Mouse (Mus musculus): ENCODE measurements around the gene Rgl1. TPM values are rescaled to one million over a fixed set of nuclear protein-coding genes. Genes with fewer than 3 reads are reported as not detected.

The Rgl1 gene
- polyA plus RNA-seq, 1 experiment = 3.3 TPM

GRCm38 (mm10) chr1:152750312-152750965 is 15.7 kb downstream of the Rgl1 start, which contains the start of gene Apobec4:
TSS of gene Apobec4 (plus strand) at chr1:152750551.
- H3K36me3 ChIP-seq (ENCODE audit: control insufficient read depth, insufficient read depth, low read length) = no peaks in the 10 kb centered on the region
- TF ChIP-seq CTCF (IDR thresholded peaks at IDR 0.05; ENCODE audit: extremely low read depth, insufficient read length, insufficient replicate concordance, low read depth, low read length) (no peak), POLR2A (IDR thresholded peaks at IDR 0.05; ENCODE audit: low read depth, low read length) (no peak)
- H3K4me3 ChIP-seq (ENCODE audit: low read depth, low read length) = no peak within 1 kb of the TSS
- H3K27me3 ChIP-seq (ENCODE audit: control insufficient read depth, insufficient read depth, low read length) = no peaks in the 10 kb centered on the region
- no peak within 1 kb of the TSS for H3K27ac ChIP-seq (ENCODE audit: insufficient read depth, low read depth, low read length)
- 27% methylated on average over 13 of the region's 13 CpGs for WGBS
- H3K4me1 ChIP-seq (ENCODE audit: control insufficient read depth, insufficient read depth, insufficient read length, low read length) = no peaks in the 10 kb centered on the region

GRCm38 (mm10) chr1:152749276-152749675 is 16.9 kb downstream of the Rgl1 start:
- WGBS = 75% methylated on average over 9 of the region's 9 CpGs
- H3K27me3 ChIP-seq (ENCODE audit: control insufficient read depth, insufficient read depth, low read length) = no peaks in the 10 kb centered on the region
- no peak overlapping the region for H3K27ac ChIP-seq (ENCODE audit: insufficient read depth, low read depth, low read length)
- TF ChIP-seq CTCF (IDR thresholded peaks at IDR 0.05; ENCODE audit: extremely low read depth, insufficient read length, insufficient replicate concordance, low read depth, low read length) (no peak), POLR2A (IDR thresholded peaks at IDR 0.05; ENCODE audit: low read depth, low read length) (no peak)
- H3K4me1 ChIP-seq (ENCODE audit: control insufficient read depth, insufficient read depth, insufficient read length, low read length) = no peaks in the 10 kb centered on the region
- H3K36me3 ChIP-seq (ENCODE audit: control insufficient read depth, insufficient read depth, low read length) = no peaks in the 10 kb centered on the region
- no peak overlapping the region for H3K4me3 ChIP-seq (ENCODE audit: low read depth, low read length)

GRCm38 (mm10) chr1:152746426-152746825 is 19.7 kb downstream of the Rgl1 start:
- 5% methylated on average over 5 of the region's 5 CpGs for WGBS
- TF ChIP-seq POLR2A (IDR thresholded peaks at IDR 0.05; ENCODE audit: low read depth, low read length) = no peak
- peak; percentile 74; the same call in 1 of the 2 replicates for TF ChIP-seq CTCF (IDR thresholded peaks at IDR 0.05; ENCODE audit: extremely low read depth, insufficient read length, insufficient replicate concordance, low read depth, low read length)
- no peaks in the 10 kb centered on the region for H3K27me3 ChIP-seq (ENCODE audit: control insufficient read depth, insufficient read depth, low read length)
- H3K27ac ChIP-seq (ENCODE audit: insufficient read depth, low read depth, low read length) = no peak overlapping the region
- H3K4me1 ChIP-seq (ENCODE audit: control insufficient read depth, insufficient read depth, insufficient read length, low read length) = no peaks in the 10 kb centered on the region
- H3K4me3 ChIP-seq (ENCODE audit: low read depth, low read length) = no peak overlapping the region
- no peaks in the 10 kb centered on the region for H3K36me3 ChIP-seq (ENCODE audit: control insufficient read depth, insufficient read depth, low read length)

GRCm38 (mm10) chr1:152743095-152743826 is 22.9 kb downstream of the Rgl1 start:
- H3K27me3 ChIP-seq (ENCODE audit: control insufficient read depth, insufficient read depth, low read length) = no peaks in the 10 kb centered on the region
- H3K4me1 ChIP-seq (ENCODE audit: control insufficient read depth, insufficient read depth, insufficient read length, low read length) = no peaks in the 10 kb centered on the region
- H3K27ac ChIP-seq (ENCODE audit: insufficient read depth, low read depth, low read length) = no peak overlapping the region
- no peak overlapping the region for H3K4me3 ChIP-seq (ENCODE audit: low read depth, low read length)
- TF ChIP-seq CTCF (IDR thresholded peaks at IDR 0.05; ENCODE audit: extremely low read depth, insufficient read length, insufficient replicate concordance, low read depth, low read length) = no peak
- no peak for TF ChIP-seq POLR2A (IDR thresholded peaks at IDR 0.05; ENCODE audit: low read depth, low read length)
- H3K36me3 ChIP-seq (ENCODE audit: control insufficient read depth, insufficient read depth, low read length) = no peaks in the 10 kb centered on the region
- WGBS = 51% methylated on average over 15 of the region's 15 CpGs

- TF ChIP-seq POLR2A (IDR thresholded peaks at IDR 0.05; ENCODE audit: low read depth, low read length) (no peak), CTCF (IDR thresholded peaks at IDR 0.05; ENCODE audit: extremely low read depth, insufficient read length, insufficient replicate concordance, low read depth, low read length) (no peak)
- Histone ChIP-seq H3K4me1 (ENCODE audit: control insufficient read depth, insufficient read depth, insufficient read length, low read length) (no peaks in the 10 kb centered on the region), H3K27ac (ENCODE audit: insufficient read depth, low read depth, low read length) (no peak overlapping the region), H3K27me3 (ENCODE audit: control insufficient read depth, insufficient read depth, low read length) (no peaks in the 10 kb centered on the region), H3K36me3 (ENCODE audit: control insufficient read depth, insufficient read depth, low read length) (no peaks in the 10 kb centered on the region), H3K4me3 (ENCODE audit: low read depth, low read length) (no peak overlapping the region)
- WGBS = 91% methylated on average over 11 of the region's 11 CpGs
These were observed 26.8 kb downstream of the Rgl1 start for GRCm38 (mm10) chr1:152739374-152739773.

GRCm38 (mm10) chr1:152738793-152739192 is 27.4 kb downstream of the Rgl1 start:
- H3K27me3 ChIP-seq (ENCODE audit: control insufficient read depth, insufficient read depth, low read length) = no peaks in the 10 kb centered on the region
- WGBS = 86% methylated on average over 9 of the region's 9 CpGs
- no peak overlapping the region for H3K4me3 ChIP-seq (ENCODE audit: low read depth, low read length)
- H3K27ac ChIP-seq (ENCODE audit: insufficient read depth, low read depth, low read length) = no peak overlapping the region
- H3K36me3 ChIP-seq (ENCODE audit: control insufficient read depth, insufficient read depth, low read length) = no peaks in the 10 kb centered on the region
- H3K4me1 ChIP-seq (ENCODE audit: control insufficient read depth, insufficient read depth, insufficient read length, low read length) = no peaks in the 10 kb centered on the region
- no peak for TF ChIP-seq POLR2A (IDR thresholded peaks at IDR 0.05; ENCODE audit: low read depth, low read length)
- TF ChIP-seq CTCF (IDR thresholded peaks at IDR 0.05; ENCODE audit: extremely low read depth, insufficient read length, insufficient replicate concordance, low read depth, low read length) = no peak

GRCm38 (mm10) chr1:152727604-152728236 is 38.4 kb downstream of the Rgl1 start:
- WGBS = 7% methylated on average over 4 of the region's 5 CpGs
- Histone ChIP-seq H3K4me1 (ENCODE audit: control insufficient read depth, insufficient read depth, insufficient read length, low read length) (no peaks in the 10 kb centered on the region; the same call in 1 of the 2 replicates), H3K36me3 (ENCODE audit: control insufficient read depth, insufficient read depth, low read length) (no peaks in the 10 kb centered on the region), H3K27me3 (ENCODE audit: control insufficient read depth, insufficient read depth, low read length) (no peaks in the 10 kb centered on the region), H3K4me3 (ENCODE audit: low read depth, low read length) (no peak overlapping the region), H3K27ac (ENCODE audit: insufficient read depth, low read depth, low read length) (no peak overlapping the region)
- TF ChIP-seq CTCF (IDR thresholded peaks at IDR 0.05; ENCODE audit: extremely low read depth, insufficient read length, insufficient replicate concordance, low read depth, low read length) = no peak
- no peak for TF ChIP-seq POLR2A (IDR thresholded peaks at IDR 0.05; ENCODE audit: low read depth, low read length)
